Mouse (Mus musculus) gastrocnemius, adult 2 months (tissue): ENCODE results near the gene Camk1d. TPM values are rescaled to one million over a fixed set of nuclear protein-coding genes. Genes with fewer than 3 reads are reported as not detected.

Experiments
- DNase-seq: peaks from one replicate; pipeline ENCODE4 v3.0.0; 2022
- H3K27ac ChIP-seq: fragments of 200-600 bp; 2 replicates; pipeline ENCODE4 v1.8.1; 2022; ENCODE audit warnings: mild to moderate bottlenecking
- H3K4me3 ChIP-seq: fragments of 200-600 bp; 2 replicates; pipeline ENCODE4 v1.8.1; 2022; ENCODE audit warnings: mild to moderate bottlenecking, moderate library complexity
- CTCF ChIP-seq: fragments of 200-600 bp; IDR thresholded peaks from 2 replicates; pipeline ENCODE4 v1.8.1; 2022; ENCODE audit warnings: antibody characterized with exemption, mild to moderate bottlenecking, moderate library complexity
- intact Hi-C: fragments of 180-260 bp; cut with DNase I; formaldehyde crosslinking; loops from one replicate; pipeline ENCODE4 v1.15.1; 2025
- total RNA-seq, 2 experiments: library from RNA; stranded (reverse); gene quantifications; 2 replicates each; pipeline ENCODE4 v1.2.3; 2021

Gene Camk1d
- total RNA-seq, 2 experiments from 2014 or later, result 1.6 TPM

DNA sequence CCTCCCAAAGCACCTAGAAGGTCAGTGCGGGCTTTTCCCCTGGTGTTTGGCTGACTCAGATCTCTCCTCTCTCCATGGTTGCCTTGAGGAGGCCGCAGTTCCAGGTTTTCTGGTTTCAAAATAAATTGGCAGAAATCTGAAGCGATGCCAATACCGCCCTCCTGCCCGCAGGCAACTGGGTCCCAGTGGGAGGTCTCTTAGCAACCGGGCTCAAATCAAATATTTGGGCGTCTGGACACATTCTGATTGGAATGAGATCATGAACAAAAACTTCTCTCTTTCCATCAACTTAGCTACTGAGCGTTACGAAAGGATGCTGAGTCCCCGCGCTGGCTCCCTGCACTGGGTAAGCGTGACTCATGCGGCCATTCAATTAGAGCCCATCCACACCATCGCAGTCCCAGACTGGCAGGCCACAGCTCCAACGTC is 16.1 kb upstream of the Camk1d start:
- no peak overlapping the region for H3K27ac ChIP-seq
- TF ChIP-seq CTCF, result no peak
- no peak overlapping the region for H3K4me3 ChIP-seq
- intact Hi-C loops, result no loop called here
- DNase-seq, result peak; percentile 22

DNA sequence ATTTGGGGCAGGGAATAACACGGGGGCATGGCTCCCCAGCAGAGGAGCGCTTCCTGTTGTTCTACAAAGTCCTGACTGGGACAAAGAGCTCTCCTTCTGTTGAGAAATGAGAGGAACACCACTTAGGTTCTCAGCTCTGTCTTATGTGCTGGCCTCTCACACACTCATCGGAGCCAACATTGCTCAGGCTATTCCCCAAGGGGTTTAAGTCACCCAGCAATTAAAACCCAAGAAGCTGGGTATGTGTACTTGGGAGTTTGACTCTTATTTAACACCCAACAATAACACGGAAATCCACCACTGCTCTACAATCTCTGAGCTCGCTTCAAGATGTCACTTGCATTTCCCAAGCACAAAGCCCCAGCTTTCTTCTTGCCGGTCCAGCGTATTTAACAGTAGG is 15.6 kb upstream of the Camk1d start:
- Histone ChIP-seq H3K27ac (no peak overlapping the region), H3K4me3 (no peak overlapping the region)
- intact Hi-C loops, result no loop called here
- no peak for DNase-seq
- TF ChIP-seq CTCF, result no peak

DNA sequence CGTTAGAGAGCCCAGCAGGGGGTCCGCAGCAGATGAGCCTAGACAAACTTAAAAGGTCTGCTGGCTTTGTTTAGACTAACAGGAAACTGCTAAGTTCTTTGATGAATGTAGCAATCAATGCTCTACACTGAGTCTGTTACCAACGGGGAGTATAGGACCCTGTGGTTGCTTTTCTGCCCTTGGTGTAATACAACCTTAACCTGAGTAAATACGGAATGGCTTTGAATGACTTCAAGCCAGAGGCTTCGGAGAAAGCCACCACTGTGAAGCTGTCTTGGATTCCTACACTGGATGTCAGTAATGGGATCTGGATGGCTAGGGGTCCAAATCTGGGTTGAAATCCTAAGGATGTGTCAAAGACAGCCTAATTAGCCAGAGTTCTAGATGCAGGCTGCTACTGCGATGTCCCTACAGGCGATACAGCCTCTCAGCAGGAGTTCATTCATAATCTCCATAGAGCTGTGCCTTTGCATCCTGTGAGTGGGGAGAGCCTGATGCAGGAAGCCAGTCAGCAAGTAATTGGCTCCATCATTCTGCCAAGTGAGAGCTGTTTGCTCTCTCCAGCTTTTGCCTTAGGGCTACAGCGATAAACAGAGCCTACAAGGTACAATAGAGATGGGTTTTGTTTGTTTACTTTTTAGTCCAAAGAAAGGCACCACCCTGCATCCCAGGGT is 10.8 kb upstream of the Camk1d start:
- intact Hi-C loops, result no loop called here
- no peak overlapping the region for H3K27ac ChIP-seq
- no peak for DNase-seq
- H3K4me3 ChIP-seq, result no peak overlapping the region
- no peak for TF ChIP-seq CTCF

DNA sequence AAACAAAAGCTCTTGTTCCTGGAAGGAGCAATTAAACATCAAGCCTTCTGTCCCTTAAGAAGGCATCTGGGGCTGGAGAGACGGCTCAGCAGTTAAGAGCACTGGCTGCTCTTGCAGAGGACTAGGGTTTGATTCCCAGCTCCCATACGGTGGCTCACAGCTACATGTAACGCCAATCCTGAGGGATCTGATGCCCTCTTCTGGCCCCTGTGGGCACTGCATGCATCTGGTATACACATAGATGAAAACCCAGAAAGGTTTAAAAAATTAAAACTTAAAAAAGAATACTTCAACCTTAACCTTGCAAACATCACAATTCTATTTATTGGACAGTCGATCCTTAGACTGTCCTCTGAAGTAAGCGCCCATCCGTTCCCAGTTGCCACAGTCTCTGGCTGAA is 3.4 kb upstream of the Camk1d start:
- intact Hi-C loops, result loop anchor here (5.0 kb wide), 1 partner anchor 265 kb away; no protein-coding TSS in a partner anchor
- Histone ChIP-seq H3K4me3 (no peak overlapping the region), H3K27ac (no peak overlapping the region)
- peak; percentile 21; the same call in 1 of the 2 replicates for TF ChIP-seq CTCF
- DNase-seq, result no peak

DNA sequence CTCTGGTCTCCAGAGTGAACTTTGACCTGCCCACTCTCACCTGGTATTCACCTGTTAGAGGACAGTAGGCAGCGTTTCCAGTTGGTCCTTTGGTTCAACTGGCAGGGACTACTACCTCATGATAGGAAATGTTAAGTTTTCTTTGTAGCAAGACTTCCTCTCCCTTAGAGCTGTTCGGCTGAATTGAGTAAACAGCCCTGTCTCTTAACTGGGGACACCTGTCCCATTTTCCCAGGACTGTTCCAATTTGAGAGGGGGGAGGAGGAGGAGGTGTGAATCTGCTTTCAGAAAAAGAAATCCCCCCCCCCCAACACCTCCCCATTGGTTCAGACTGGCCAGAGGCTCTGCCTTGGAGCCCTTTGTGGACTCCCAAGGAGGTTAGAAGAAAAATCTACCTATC is 1.2 kb upstream of the Camk1d start:
- intact Hi-C loops, result loop anchor here (5.0 kb wide), 1 partner anchor 263 kb away; no protein-coding TSS in a partner anchor
- Histone ChIP-seq H3K27ac (no peak overlapping the region), H3K4me3 (no peak overlapping the region)
- no peak for TF ChIP-seq CTCF
- DNase-seq, result no peak

DNA sequence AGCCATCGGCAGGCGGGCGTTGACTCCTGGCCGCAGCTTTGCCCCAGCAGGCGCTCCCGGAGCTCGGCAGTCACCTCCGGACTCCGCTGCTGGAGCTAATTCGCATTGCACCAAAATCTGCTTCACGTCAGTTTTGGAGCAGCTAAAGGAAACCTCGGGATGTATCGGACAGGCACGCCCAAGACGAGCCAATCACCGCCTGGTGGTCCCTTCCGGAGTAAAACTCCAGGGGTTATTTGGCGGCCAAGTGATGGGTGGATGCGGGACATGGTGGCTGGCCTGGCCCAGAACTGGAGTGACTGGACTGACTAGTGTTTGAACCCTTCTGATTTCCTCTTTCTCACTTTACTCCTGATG is 717 bp upstream of the Camk1d start:
- no peak for TF ChIP-seq CTCF
- Histone ChIP-seq H3K4me3 (peak overlapping the region; percentile 75), H3K27ac (peak overlapping the region; percentile 74)
- intact Hi-C loops, result loop anchor here (5.0 kb wide), 1 partner anchor 263 kb away; no protein-coding TSS in a partner anchor
- DNase-seq, result no peak

DNA sequence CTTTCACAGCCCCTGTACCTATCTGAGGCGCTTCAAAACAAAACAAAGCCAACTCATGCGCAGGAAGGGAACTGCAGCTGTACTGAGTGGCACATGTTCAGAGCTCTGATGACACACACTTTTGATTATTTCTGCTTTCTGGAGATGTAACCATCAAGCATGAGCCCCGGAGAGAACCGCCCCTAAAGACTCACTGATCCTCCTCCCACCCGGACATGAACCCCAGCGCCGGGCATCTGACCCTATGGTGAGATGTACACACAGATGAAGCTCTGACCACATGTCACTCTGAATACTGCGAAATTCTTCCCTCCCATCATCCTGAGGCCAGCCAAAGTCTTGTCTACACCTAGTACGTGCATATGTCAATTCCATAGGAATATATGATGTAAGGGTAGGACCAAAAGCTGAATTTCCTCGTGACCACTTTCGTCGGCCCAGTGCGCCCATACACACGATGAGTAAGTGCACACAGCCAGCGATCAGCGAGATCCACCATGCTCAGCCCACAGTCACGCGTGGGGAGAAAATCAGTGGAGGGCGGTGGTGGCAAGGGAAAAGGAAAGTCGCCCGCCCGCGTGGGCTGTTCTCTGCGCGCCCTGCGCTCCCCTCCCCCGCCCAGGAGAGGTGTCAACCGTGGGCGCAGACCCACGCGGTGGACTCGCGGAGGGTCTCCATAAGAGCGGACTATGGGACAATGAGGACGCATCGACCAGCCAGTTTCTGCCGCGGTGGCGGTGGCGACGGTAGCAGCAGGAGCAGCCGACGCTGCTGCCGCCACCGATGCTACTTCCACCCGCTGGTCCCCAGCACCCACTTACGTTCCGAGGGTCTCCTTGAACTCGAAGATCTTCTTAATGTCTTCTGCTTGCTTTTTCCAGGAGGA is 747 bp downstream of the Camk1d start:
- no peak for TF ChIP-seq CTCF
- DNase-seq, result peak; percentile 41
- H3K4me3 ChIP-seq, result peak overlapping the region; percentile 75
- H3K27ac ChIP-seq, result peak overlapping the region; percentile 74
- intact Hi-C loops, result no loop called here

DNA sequence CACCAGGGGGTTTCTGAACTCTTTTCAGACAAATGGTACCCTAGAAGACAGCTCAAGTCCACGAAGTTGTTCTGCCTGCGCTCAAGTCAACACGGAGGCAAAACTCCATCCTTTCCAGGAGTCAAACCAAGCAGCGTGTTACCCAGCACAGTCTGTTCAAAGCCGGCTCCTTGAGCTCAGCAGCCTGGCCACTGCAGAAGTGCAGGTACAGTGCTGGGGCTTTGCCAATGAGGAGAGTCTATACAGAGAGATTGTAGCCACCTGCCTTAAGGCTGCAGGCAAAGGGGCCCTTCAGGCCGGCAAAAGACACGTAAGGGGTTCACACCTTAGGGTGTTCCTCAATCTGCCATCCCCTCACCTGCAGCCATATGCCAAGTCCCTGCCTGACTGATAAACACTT is 2.1 kb downstream of the Camk1d start:
- no peak for TF ChIP-seq CTCF
- intact Hi-C loops, result no loop called here
- DNase-seq, result no peak
- H3K4me3 ChIP-seq, result no peak overlapping the region
- no peak overlapping the region for H3K27ac ChIP-seq

DNA sequence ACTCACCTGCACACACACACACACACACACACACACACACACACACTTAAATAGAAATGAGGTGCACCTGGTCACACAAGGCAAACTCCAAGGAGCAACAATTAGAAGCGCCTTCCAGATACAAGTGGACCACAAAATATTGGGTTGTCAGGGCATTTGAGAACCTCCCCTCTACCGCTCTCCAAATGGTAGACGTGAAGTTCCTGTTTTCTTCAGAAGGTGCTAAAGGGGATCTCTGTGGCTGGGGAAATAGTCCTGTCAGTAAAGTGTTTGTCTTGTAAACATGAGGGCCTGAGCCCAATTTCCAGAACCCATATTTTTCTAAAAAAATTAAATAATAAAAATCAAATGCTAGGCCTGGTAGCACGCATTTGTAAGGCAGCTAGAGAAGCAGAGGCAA is 4.4 kb downstream of the Camk1d start:
- intact Hi-C loops, result no loop called here
- DNase-seq, result no peak
- TF ChIP-seq CTCF, result no peak
- no peak overlapping the region for H3K27ac ChIP-seq
- no peak overlapping the region for H3K4me3 ChIP-seq

DNA sequence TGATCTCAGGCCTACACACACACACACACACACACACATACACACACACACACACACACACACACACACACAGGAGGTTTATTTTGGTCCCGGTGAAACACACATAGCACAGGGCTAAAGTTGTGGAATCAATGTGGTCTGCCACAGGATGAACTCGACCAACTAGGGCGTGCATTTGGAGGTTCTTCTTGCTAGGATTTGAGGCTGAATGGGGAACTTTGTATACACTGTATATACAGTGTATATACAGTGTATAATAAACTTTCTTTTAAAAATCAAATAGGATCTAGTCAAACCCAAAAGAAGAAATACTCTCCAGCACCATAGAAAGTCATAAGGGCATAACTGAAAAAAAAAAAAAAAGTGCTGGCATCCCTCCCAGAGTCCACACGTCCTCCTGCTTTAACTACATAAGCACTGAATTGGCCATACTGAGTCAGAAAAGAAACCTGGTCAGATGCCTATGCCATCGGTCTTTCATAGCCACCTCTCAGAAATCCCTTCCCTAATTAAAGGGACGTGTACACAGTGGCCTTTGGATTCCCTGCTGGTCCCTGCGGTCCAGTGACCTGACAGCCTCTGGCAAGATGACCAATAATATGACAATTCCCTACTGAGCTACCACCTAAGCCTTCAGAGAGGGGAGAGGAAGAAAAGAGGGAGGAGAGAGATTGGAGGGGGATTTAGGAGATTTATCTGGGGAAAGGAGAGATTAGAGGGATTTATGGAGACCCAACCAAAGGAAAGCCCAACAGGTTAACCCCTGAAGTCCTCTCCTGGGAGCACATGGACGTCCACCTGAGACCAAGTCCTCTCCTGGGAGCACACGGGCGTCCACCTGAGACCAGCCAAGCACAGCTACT is 6.2 kb downstream of the Camk1d start:
- intact Hi-C loops, result no loop called here
- DNase-seq, result no peak
- no peak overlapping the region for H3K27ac ChIP-seq

DNA sequence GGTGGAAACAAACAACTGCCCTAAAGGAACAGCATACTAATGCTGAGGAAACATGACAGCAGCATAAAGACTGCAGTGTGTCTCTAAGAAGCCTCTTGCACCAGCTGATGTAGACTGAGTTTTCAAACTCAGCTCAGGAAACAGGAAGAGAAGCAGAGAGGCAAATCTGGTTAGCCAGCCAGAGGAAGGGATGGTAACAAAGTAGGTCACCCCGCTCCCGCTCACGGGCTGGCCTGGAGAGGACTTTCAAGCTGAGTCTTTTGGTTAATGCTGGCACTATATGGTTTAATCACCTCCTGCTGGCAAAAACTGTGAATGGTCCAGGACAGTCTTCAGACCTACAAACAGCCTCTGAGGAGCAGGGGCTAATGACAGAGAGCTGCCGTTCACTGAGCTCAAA is 7.7 kb downstream of the Camk1d start:
- intact Hi-C loops, result no loop called here
- Histone ChIP-seq H3K4me3 (no peak overlapping the region), H3K27ac (no peak overlapping the region)
- TF ChIP-seq CTCF, result no peak
- DNase-seq, result no peak

More for the DNA sequence above, 6.2 kb downstream of the Camk1d start:
- TF ChIP-seq CTCF, result no peak
- H3K4me3 ChIP-seq, result no peak overlapping the region

DNA sequence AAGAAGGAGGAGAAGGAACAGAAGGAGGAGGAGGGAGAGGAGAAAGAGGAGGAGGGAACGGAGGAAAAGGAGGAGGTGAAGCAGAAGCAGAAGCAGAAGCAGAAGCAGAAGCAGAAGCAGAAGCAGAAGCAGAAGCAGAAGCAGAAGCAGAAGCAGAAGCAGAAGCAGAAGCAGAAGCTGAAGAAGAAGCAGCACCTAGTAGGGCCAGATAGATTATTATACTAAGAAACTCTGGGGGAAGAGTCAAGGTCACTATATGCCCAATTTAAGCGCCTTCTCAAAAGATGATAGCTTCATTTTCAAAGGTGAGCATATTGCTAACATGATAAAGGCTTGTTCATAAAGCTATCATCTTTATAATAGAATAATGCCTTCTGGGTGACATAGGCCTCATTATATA is 11.9 kb downstream of the Camk1d start:
- intact Hi-C loops, result no loop called here
- no peak overlapping the region for H3K27ac ChIP-seq
- H3K4me3 ChIP-seq, result no peak overlapping the region
- no peak for DNase-seq
- TF ChIP-seq CTCF, result no peak
